In the genomic region with DNA sequence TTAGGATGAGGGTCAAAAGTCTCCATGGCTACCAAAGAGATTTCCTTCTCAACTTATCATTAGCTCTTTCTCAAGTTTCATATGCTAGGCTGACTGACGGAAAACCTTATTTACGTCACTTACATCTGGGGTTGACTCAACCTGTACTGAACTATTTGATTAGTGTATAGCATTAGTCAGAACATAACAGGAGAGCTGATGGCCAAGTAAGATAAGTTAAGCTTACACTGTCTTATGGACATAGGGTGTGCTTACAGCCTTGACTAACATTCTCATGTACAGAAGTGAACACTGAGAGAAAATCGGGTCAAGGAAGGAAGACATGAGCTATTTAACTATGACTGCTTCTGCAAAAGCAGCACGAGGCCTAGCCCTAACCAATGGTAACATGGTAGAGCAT, we compare ENCODE assay signal across 35 mouse cellular contexts. TPM values are rescaled to one million over a fixed set of nuclear protein-coding genes. Genes with fewer than 3 reads are reported as not detected.
"Had no signal": no experiment of that assay in that cellular context is flagged by ENCODE, and none has a peak within 500 bp of the region (broad histone marks: within the 10 kb centered on the region; RNA-seq: fewer than 3 reads in every experiment).

No protein-coding gene starts in this region.

- H3K9me3 ChIP-seq: embryonic facial prominence, embryonic 10.5 days; embryonic facial prominence, embryonic 12.5 days; embryonic facial prominence, embryonic 13.5 days; embryonic facial prominence, embryonic 15.5 days; forebrain, embryonic 10.5 days; forebrain, embryonic 12.5 days; forebrain, embryonic 13.5 days; forebrain, embryonic 15.5 days had no signal

- H3K27me3 ChIP-seq: embryonic facial prominence, embryonic 12.5 days; embryonic facial prominence, embryonic 13.5 days; embryonic facial prominence, embryonic 15.5 days had no signal

- H3K36me3 ChIP-seq: embryonic facial prominence, embryonic 10.5 days; embryonic facial prominence, embryonic 12.5 days; embryonic facial prominence, embryonic 13.5 days; embryonic facial prominence, embryonic 15.5 days; forebrain, embryonic 10.5 days; forebrain, embryonic 12.5 days; forebrain, embryonic 15.5 days had no signal

- ATAC-seq: forebrain, embryonic 13.5 days; forebrain, embryonic 14.5 days; forebrain, embryonic 15.5 days; forebrain, embryonic 16.5 days; forebrain, postnatal 0 days had no signal

- H3K27ac ChIP-seq: embryonic facial prominence, embryonic 10.5 days; embryonic facial prominence, embryonic 12.5 days; embryonic facial prominence, embryonic 13.5 days; embryonic facial prominence, embryonic 15.5 days; forebrain, embryonic 10.5 days; forebrain, embryonic 12.5 days; forebrain, embryonic 13.5 days; forebrain, embryonic 15.5 days; gastrocnemius, adult 2 months; heart, adult 2 months had no signal

- H3K4me3 ChIP-seq: embryonic facial prominence, embryonic 10.5 days; embryonic facial prominence, embryonic 12.5 days; embryonic facial prominence, embryonic 13.5 days; embryonic facial prominence, embryonic 15.5 days; erythroblast, embryonic 14.5 days; forebrain, embryonic 10.5 days; forebrain, embryonic 12.5 days; forebrain, embryonic 13.5 days; forebrain, embryonic 15.5 days; gastrocnemius, adult 2 months; heart, adult 2 months had no signal

- H3K9ac ChIP-seq: embryonic facial prominence, embryonic 12.5 days; embryonic facial prominence, embryonic 13.5 days; embryonic facial prominence, embryonic 15.5 days; forebrain, embryonic 12.5 days; forebrain, embryonic 13.5 days; forebrain, embryonic 15.5 days; forebrain, postnatal 0 days had no signal

- H3K4me2 ChIP-seq: embryonic facial prominence, embryonic 12.5 days; embryonic facial prominence, embryonic 13.5 days; embryonic facial prominence, embryonic 15.5 days; forebrain, embryonic 12.5 days; forebrain, embryonic 13.5 days; forebrain, embryonic 15.5 days had no signal

- DNase-seq: cerebellum, adult 2 months; cerebellum, adult 8-10 months; cerebellum, adult 9-10 months; cerebellum, adult 9-11 months; cerebellum, postnatal 14 days; cerebellum, postnatal 25 days; cerebellum, postnatal 36 days; embryo, embryonic 11 days; forebrain, postnatal 0 days; gastrocnemius, adult 2 months; gastrocnemius, postnatal 10 days; gastrocnemius, postnatal 14 days; gastrocnemius, postnatal 25 days; gastrocnemius, postnatal 36 days; heart, adult 11 months; heart, adult 18-20 months; heart, adult 2 months had no signal

- H3K4me1 ChIP-seq: embryonic facial prominence, embryonic 10.5 days; embryonic facial prominence, embryonic 12.5 days; embryonic facial prominence, embryonic 13.5 days; embryonic facial prominence, embryonic 15.5 days; forebrain, embryonic 12.5 days; forebrain, embryonic 13.5 days; forebrain, embryonic 15.5 days had no signal

RNA-seq across cellular contexts. Expression of a gene that starts 40.6 kb away (rescaled TPM):
- total RNA-seq: common myeloid progenitor, adult 5-6 weeks; gastrocnemius, adult 18-20 months; gastrocnemius, adult 2 months; gastrocnemius, adult 8-10 months; gastrocnemius, postnatal 10 days; gastrocnemius, postnatal 14 days; gastrocnemius, postnatal 25 days; gastrocnemius, postnatal 36 days; gastrocnemius, postnatal 4 days; granulocyte monocyte progenitor cell, adult 5-6 weeks; heart, adult 18-20 months; heart, adult 2 months; heart, adult 8-10 months had no signal
- polyA plus RNA-seq: cerebellum, adult 2 months; erythroblast, embryonic 14.5 days; gonadal fat pad, adult 2 months; heart, adult 2 months had no signal
